ENCODE assay signal across 24 mouse cellular contexts in the genomic region with DNA sequence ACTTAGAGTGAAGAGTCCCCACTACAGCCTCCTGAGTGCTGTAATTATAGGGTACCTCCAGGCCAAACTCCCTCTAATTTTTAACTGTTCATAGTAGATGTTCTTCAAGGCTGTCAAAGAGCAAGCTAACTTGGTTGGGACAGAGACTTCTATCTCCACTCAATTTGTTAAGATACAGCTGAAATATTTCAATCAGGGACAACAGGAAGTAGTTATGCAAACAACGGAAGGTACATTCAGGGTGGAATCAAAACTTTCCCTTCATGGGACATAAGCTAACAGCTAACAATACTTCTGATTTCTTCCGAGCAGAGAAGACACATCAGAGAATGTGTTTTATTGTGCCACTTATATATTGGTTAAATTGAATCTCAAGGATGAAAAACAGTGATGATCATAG.
"Had no signal": no experiment of that assay in that cellular context is flagged by ENCODE, and none has a peak within 500 bp of the region (broad histone marks: within the 10 kb centered on the region; RNA-seq: fewer than 3 reads in every experiment).

No protein-coding gene starts in this region.

- H3K27ac ChIP-seq: intestine, embryonic 15.5 days; kidney, embryonic 15.5 days; limb, embryonic 10.5 days; limb, embryonic 13.5 days; liver, embryonic 12.5 days; liver, embryonic 15.5 days; macrophage; midbrain, embryonic 12.5 days; neural tube, embryonic 13.5 days; stomach, embryonic 15.5 days had no signal

- DNase-seq: kidney, adult 11 months; kidney, adult 8-10 months; kidney, postnatal 10 days; kidney, postnatal 36 days; layer of hippocampus, adult 9-11 months; liver; lung, adult 2 months; retina, postnatal 1 day; right cerebral cortex, postnatal 25 days; spleen, adult 18-20 months; thymus, adult 18-20 months; thymus, postnatal 36 days had no signal

- H3K4me3 ChIP-seq: intestine, embryonic 15.5 days; kidney, embryonic 15.5 days; limb, embryonic 10.5 days; limb, embryonic 13.5 days; liver, embryonic 12.5 days; liver, embryonic 15.5 days; midbrain, embryonic 12.5 days; myocyte; neural tube, embryonic 13.5 days; stomach, embryonic 15.5 days had no signal

- H3K4me2 ChIP-seq: intestine, embryonic 15.5 days; kidney, embryonic 15.5 days; limb, embryonic 13.5 days; liver, embryonic 12.5 days; liver, embryonic 15.5 days; midbrain, embryonic 12.5 days; neural tube, embryonic 13.5 days; stomach, embryonic 15.5 days had no signal

- H3K9ac ChIP-seq: intestine, embryonic 15.5 days; kidney, embryonic 15.5 days; limb, embryonic 13.5 days; liver, embryonic 12.5 days; liver, embryonic 15.5 days; midbrain, embryonic 12.5 days; neural tube, embryonic 13.5 days; stomach, embryonic 15.5 days had no signal

- H3K9me3 ChIP-seq: intestine, embryonic 15.5 days; kidney, embryonic 15.5 days; limb, embryonic 10.5 days; limb, embryonic 13.5 days; liver, embryonic 12.5 days; liver, embryonic 15.5 days; midbrain, embryonic 12.5 days; neural tube, embryonic 13.5 days; stomach, embryonic 15.5 days had no signal

- H3K36me3 ChIP-seq: intestine, embryonic 15.5 days; kidney, embryonic 15.5 days; limb, embryonic 10.5 days; limb, embryonic 13.5 days; liver, embryonic 12.5 days; liver, embryonic 15.5 days; midbrain, embryonic 12.5 days; neural tube, embryonic 13.5 days; stomach, embryonic 15.5 days had no signal

- H3K27me3 ChIP-seq: intestine, embryonic 15.5 days; kidney, embryonic 15.5 days; limb, embryonic 13.5 days; liver, embryonic 12.5 days; liver, embryonic 15.5 days; midbrain, embryonic 12.5 days; neural tube, embryonic 13.5 days; stomach, embryonic 15.5 days had no signal

- H3K4me1 ChIP-seq: limb, embryonic 10.5 days; liver, embryonic 15.5 days; neural tube, embryonic 13.5 days had no signal

- ATAC-seq: intestine, embryonic 15.5 days; liver, embryonic 12.5 days; midbrain, embryonic 16.5 days had no signal
